Mouse (Mus musculus) heart, embryonic 12.5 days (tissue): ENCODE results near the gene Txndc17. TPM values are rescaled to one million over a fixed set of nuclear protein-coding genes. Genes with fewer than 3 reads are reported as not detected.
A peak's percentile ranks its signal among the peaks of the same experiment; 100 is the strongest.
"Not testable (repeated sequence)": the region's sequence is repeated elsewhere in the genome, so short reads cannot be mapped to it uniquely, and the experiment has no call there.

ENCODE experiments used
- ATAC-seq: fragments of 200-750 bp; cut with Nextera tagmentation; 2 replicates; pipeline ENCODE4 v1.8.0; 2017; ENCODE audit warnings: moderate TSS enrichment, moderate library complexity; ENCODE audit not compliant: insufficient number of reproducible peaks, low FRiP score
- H3K27ac ChIP-seq: fragments of 300-500 bp; sonication (generic); 2 replicates; pipeline ENCODE4 v1.5.1; 2016; ENCODE audit warnings: mild to moderate bottlenecking, moderate library complexity; ENCODE audit not compliant: poor library complexity, severe bottlenecking
- H3K27me3 ChIP-seq: fragments of 300-500 bp; sonication (generic); replicated peaks from 2 replicates; pipeline ENCODE4 v1.6.1; 2016; ENCODE audit warnings: mild to moderate bottlenecking, moderate library complexity
- H3K36me3 ChIP-seq: fragments of 300-500 bp; sonication (generic); 2 replicates; pipeline ENCODE4 v1.6.1; 2016; ENCODE audit warnings: mild to moderate bottlenecking, moderate library complexity
- H3K4me1 ChIP-seq: fragments of 300-500 bp; sonication (generic); replicated peaks from 2 replicates; pipeline ENCODE4 v1.6.1; 2016; ENCODE audit warnings: mild to moderate bottlenecking
- H3K4me2 ChIP-seq: fragments of 300-500 bp; sonication (generic); 2 replicates; pipeline ENCODE4 v1.6.1; 2016; ENCODE audit warnings: mild to moderate bottlenecking, moderate library complexity
- H3K4me3 ChIP-seq: fragments of 300-500 bp; sonication (generic); 2 replicates; pipeline ENCODE4 v1.5.1; 2016; ENCODE audit warnings: mild to moderate bottlenecking
- H3K9ac ChIP-seq: fragments of 300-500 bp; sonication (generic); 2 replicates; pipeline ENCODE4 v1.6.1; 2016; ENCODE audit warnings: mild to moderate bottlenecking, moderate library complexity
- H3K9me3 ChIP-seq: fragments of 300-500 bp; sonication (generic); replicated peaks from 2 replicates; pipeline ENCODE4 v1.6.1; 2016; ENCODE audit warnings: mild to moderate bottlenecking, moderate library complexity
- whole genome bisulfite sequencing: fragments of 180-500 bp; shearing (Covaris S2); methylation state at CpG from one replicate; pipeline ENCODE4 v1.1.7; 2016; 5-methylcytosine and 5-hydroxymethylcytosine counted together
- polyA plus RNA-seq: library from polyadenylated mRNA; unstranded; fragments of >200 nt; fragmentation: Nextera tagmentation; extraction: Ambion mirVana; gene quantifications from 2 replicates; pipeline ENCODE4 v1.2.1, GENCODE M21; 2016

Txndc17 gene
- polyA plus RNA-seq, result 138 and 141 TPM in 2 replicates

DNA sequence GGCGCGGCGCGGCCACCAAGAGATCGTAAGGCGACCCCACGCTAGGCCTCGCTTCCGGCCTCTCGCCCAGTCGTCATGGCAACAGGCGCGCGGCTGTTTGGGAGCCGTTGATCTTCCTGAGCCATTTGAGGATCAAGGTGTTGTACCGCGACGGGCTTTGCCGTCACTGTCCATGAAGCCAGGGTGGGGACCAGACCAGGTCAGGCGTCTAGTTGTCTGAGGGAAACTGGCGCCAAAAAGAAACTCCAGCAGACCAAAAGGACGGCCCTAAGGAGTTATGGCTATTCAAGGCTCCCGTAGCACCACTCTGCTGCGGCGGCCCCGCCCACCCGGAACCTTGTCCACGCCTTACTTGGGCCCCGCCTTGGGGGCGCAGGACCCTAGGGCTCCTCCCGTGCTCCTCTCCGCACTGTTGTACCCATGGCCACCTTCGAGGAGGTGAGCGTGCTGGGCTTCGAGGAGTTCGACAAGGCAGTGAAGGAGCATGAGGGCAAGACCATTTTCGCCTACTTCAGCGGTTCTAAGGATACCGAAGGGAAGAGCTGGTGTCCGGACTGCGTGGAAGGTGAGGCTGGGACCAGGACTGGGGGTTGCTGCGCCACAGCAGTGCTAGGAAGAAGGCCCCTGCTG lies at the start of gene Txndc17, which contains the start of gene 4933427D14Rik:
Gene Txndc17, plus strand, starts transcription at position 344 of the 630 bp plus-strand sequence.
Gene 4933427D14Rik, minus strand, starts transcription at position 256 of the 630 bp plus-strand sequence.
- Histone ChIP-seq H3K9ac (peak within 1 kb of the TSS; percentile 82), H3K27me3 (no peaks in the 10 kb centered on the region), H3K9me3 (no peaks in the 10 kb centered on the region), H3K27ac (peak within 1 kb of the TSS; percentile 5; the same call in 1 of the 2 replicates), H3K4me1 (peaks cover 14% of the 10 kb centered on the region), H3K4me2 (peak within 1 kb of the TSS; percentile 89), H3K4me3 (peak within 1 kb of the TSS; percentile 83), H3K36me3 (peaks cover 24% of the 10 kb centered on the region)
- under 1% methylated on average over 42 of the region's 42 CpGs for WGBS
- ATAC-seq, result peak; percentile 95

DNA sequence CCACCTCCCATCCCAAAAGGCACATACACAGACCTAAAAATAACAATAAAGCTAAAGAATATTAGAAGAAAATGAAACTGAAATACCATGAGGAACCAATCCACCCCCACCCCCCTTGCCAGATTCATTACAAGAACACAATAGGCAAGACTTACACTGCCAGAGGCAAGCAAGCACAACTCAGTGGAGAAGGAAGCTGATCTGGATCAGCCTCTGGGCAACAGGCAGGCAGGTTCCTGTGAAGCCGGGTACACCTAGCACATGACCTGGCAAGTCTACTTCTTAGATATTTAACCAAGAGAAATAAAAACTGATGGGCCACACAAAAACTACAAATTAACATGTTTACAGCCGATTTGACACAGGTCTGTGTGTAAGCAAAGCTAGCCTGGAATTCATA lies 44.1 kb upstream of the Txndc17 start:
- ATAC-seq, result no peak
- H3K27me3 ChIP-seq, result no peaks in the 10 kb centered on the region
- H3K4me1 ChIP-seq, result no peaks in the 10 kb centered on the region
- no peak overlapping the region for H3K4me3 ChIP-seq
- WGBS, result 85% methylated on average over 2 of the region's 2 CpGs
- H3K9ac ChIP-seq, result no peak overlapping the region
- no peak overlapping the region for H3K4me2 ChIP-seq
- H3K9me3 ChIP-seq, result no peaks in the 10 kb centered on the region
- H3K36me3 ChIP-seq, result peaks cover 64% of the 10 kb centered on the region
- H3K27ac ChIP-seq, result no peak overlapping the region

DNA sequence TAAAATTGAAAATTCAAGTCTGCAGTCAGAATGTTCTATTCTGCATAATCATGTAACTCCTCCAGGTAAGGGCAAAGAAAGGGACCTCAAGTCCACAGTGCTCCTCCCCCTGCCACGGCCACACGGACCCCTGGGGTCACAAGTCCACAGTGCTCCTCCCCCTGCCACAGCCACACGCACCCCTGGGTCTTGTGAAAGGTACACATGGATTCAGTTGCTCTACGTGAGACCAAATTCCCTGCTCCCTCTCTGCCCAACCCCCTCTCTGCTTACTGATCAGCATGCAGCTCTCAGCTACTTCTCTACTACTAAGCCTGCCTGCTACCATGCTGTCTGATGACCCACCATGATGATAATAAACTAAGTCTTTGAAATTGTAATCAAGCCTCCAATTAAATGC lies 37.5 kb upstream of the Txndc17 start:
- Histone ChIP-seq H3K4me2 (no peak overlapping the region), H3K36me3 (peaks cover 73% of the 10 kb centered on the region), H3K9me3 (no peaks in the 10 kb centered on the region), H3K27ac (no peak overlapping the region), H3K9ac (no peak overlapping the region), H3K4me1 (no peaks in the 10 kb centered on the region), H3K4me3 (no peak overlapping the region), H3K27me3 (no peaks in the 10 kb centered on the region)
- 90% methylated on average over 4 of the region's 4 CpGs for WGBS
- ATAC-seq, result no peak

DNA sequence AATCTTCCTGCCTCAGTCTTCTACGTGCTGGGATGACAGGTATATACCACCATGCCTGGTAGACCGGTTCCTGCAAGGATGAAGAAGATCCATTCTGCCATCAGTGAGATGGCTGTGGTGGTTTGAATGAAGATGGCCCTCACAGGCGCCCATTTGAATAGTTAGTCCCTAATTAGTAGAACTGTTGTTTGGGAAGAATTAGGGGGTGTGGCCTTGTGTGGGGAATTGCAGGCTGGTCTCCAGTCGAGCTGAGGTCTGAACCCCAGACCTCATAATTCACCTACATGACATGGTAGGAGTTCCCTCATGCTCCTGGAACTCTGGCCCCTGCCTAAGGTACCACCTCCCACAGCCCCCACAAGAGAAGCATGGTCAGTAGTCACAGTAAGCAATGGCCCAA lies 35.4 kb upstream of the Txndc17 start:
- not testable (repeated sequence) for H3K27ac ChIP-seq, H3K9me3 ChIP-seq, H3K4me3 ChIP-seq, H3K9ac ChIP-seq, H3K4me2 ChIP-seq, H3K4me1 ChIP-seq, H3K27me3 ChIP-seq, ATAC-seq
- 80% methylated on average over 4 of the region's 4 CpGs for WGBS
- peaks cover 71% of the 10 kb centered on the region for H3K36me3 ChIP-seq

DNA sequence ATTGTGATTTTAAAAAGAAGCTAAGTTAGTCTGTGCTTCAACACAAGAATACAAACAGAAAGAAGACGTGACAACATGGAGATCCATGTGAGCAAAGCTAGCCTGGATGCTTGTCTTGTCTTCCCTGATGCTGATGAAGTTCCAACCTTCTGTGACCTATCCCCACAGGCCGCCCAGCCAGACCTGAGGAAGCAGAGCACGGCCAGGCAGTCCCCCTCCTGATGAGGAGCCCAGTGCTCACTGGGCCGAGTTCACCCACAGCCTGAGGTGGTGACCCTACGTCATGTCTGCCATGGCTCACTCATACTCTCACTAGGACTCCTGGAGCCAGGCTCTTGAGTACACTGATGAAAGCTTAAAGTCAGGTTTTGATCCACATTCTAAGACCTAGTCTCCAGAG lies 33.8 kb upstream of the Txndc17 start:
- Histone ChIP-seq H3K27me3 (no peaks in the 10 kb centered on the region), H3K4me2 (no peak overlapping the region), H3K9me3 (no peaks in the 10 kb centered on the region), H3K4me3 (no peak overlapping the region), H3K4me1 (no peaks in the 10 kb centered on the region), H3K27ac (no peak overlapping the region), H3K36me3 (peaks cover 74% of the 10 kb centered on the region), H3K9ac (no peak overlapping the region)
- WGBS, result 79% methylated on average over 5 of the region's 5 CpGs
- no peak for ATAC-seq

DNA sequence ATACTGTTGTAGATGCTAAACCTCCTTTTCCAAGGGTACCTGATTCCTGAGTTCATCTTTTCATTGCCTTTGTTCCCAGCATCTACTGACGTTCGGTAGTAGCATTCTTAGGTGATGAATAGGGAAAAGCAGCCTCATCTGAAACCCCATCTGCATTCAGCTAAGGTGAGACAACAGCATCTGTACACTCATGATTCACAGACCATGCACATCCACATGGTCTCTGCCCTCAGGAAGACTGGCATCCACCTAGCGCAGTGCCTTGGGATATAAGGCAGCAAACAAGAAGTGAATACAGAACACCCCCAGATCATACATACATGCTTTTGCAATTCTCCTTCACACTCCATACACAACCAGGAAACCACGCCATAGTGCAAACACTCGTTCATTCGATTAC lies 32.6 kb upstream of the Txndc17 start:
- H3K27me3 ChIP-seq, result no peaks in the 10 kb centered on the region
- no peaks in the 10 kb centered on the region for H3K4me1 ChIP-seq
- H3K4me3 ChIP-seq, result no peak overlapping the region
- no peak overlapping the region for H3K27ac ChIP-seq
- no peak overlapping the region for H3K9ac ChIP-seq
- H3K36me3 ChIP-seq, result peaks cover 75% of the 10 kb centered on the region
- WGBS, result 90% methylated on average over 6 of the region's 6 CpGs
- no peak overlapping the region for H3K4me2 ChIP-seq
- no peaks in the 10 kb centered on the region for H3K9me3 ChIP-seq
- ATAC-seq, result no peak

DNA sequence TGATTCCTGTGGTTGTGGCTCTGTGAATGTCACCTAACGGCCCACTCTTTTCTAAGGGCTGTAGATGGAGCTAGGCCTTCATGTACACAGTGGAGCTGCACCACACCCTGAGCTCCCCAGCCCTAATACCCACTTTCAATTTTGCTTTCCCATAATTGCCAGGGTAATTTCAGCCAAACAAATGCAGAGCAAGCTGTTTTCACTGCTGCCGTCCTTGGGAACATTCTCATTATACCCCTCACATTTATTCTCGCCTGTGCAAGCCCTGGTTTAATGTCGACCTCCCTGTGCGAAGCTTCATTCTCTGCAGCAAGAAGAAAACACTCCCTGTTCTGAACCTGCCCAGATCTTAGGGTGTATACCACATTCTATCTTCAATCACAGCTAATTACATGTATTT lies 31.4 kb upstream of the Txndc17 start:
- WGBS, result 86% methylated on average over 5 of the region's 5 CpGs
- no peak overlapping the region for H3K4me2 ChIP-seq
- no peaks in the 10 kb centered on the region for H3K9me3 ChIP-seq
- no peak for ATAC-seq
- H3K27ac ChIP-seq, result no peak overlapping the region
- H3K9ac ChIP-seq, result no peak overlapping the region
- peaks cover 71% of the 10 kb centered on the region for H3K36me3 ChIP-seq
- no peaks in the 10 kb centered on the region for H3K27me3 ChIP-seq
- H3K4me3 ChIP-seq, result no peak overlapping the region
- no peaks in the 10 kb centered on the region for H3K4me1 ChIP-seq

DNA sequence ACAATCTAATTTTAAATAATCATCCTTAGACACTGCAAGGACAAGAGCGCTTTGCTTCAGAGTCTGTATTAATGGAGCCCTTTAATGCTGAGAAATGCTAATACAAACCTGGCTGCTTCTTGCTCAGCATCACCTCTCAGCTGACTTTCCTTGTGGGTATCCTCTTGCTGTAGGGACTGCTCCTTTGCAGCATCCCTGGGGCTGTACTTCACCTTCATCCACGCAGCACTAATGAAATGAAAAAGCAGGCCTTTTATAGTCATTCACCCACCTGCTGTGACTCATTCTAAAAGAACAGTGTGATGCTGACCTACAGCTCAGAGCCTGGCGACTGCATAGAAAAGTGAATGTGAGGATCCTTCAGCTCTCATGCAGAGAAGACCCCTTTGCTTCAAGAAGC lies 30.8 kb upstream of the Txndc17 start:
- no peak for ATAC-seq
- Histone ChIP-seq H3K27ac (no peak overlapping the region), H3K4me2 (no peak overlapping the region), H3K9me3 (no peaks in the 10 kb centered on the region), H3K36me3 (peaks cover 75% of the 10 kb centered on the region), H3K9ac (no peak overlapping the region), H3K4me1 (no peaks in the 10 kb centered on the region), H3K27me3 (no peaks in the 10 kb centered on the region), H3K4me3 (no peak overlapping the region)
- 68% methylated on average over 3 of the region's 3 CpGs for WGBS

DNA sequence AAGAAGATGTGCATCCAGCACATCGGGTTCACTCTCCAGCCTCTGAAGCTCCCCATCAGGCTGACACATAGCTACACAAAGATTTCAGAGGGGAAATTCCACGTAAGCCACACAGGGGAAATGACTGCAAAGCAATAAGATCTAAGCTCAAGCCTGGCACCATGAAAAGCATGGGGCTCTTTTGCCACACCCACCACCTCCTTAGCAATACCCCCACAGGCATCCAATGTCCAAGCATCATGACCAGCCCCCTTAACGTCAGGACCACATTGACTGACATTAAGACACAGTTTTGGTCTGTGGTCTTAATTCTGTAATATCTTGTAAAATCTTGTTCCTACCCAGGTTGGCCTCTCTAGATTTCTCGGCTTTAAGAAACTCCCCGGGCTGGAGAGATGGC lies 26.8 kb upstream of the Txndc17 start:
- peaks cover 51% of the 10 kb centered on the region for H3K36me3 ChIP-seq
- no peak for ATAC-seq
- 90% methylated on average over 5 of the region's 5 CpGs for WGBS

DNA sequence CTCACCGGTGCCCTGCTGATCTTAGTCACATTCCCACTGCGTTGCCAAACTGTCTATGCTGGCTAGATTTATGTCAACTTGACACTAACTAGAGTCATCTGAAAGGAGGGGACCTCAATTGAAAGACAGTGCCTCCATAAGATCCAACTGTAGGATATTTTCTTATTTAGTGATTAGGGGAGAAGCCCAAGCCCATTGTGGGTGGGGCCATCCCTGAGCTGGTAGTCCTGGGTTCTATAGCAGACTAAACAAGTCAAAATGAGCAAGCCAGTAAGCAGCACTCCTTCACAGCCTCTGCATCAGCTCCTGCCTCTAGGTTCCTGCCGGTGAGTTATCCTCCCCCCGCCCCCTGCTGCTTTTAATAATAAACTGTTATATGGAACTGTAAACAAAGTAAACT lies 26.2 kb upstream of the Txndc17 start:
- no peak overlapping the region for H3K4me3 ChIP-seq
- no peak overlapping the region for H3K27ac ChIP-seq
- no peak overlapping the region for H3K9ac ChIP-seq
- H3K4me1 ChIP-seq, result 0 out of 2 replicates have a peak, but pooled peaks cover 3% of the 10 kb centered on the region
- no peaks in the 10 kb centered on the region for H3K9me3 ChIP-seq
- WGBS, result 84% methylated on average over 4 of the region's 4 CpGs
- ATAC-seq, result no peak
- H3K4me2 ChIP-seq, result no peak overlapping the region
- peaks cover 49% of the 10 kb centered on the region for H3K36me3 ChIP-seq
- H3K27me3 ChIP-seq, result no peaks in the 10 kb centered on the region

More for the DNA sequence above, 26.8 kb upstream of the Txndc17 start:
- Histone ChIP-seq H3K9me3 (no peaks in the 10 kb centered on the region), H3K4me2 (no peak overlapping the region), H3K4me1 (0 out of 2 replicates have a peak, but pooled peaks cover 3% of the 10 kb centered on the region), H3K27me3 (no peaks in the 10 kb centered on the region), H3K4me3 (no peak overlapping the region), H3K9ac (no peak overlapping the region), H3K27ac (no peak overlapping the region)

DNA sequence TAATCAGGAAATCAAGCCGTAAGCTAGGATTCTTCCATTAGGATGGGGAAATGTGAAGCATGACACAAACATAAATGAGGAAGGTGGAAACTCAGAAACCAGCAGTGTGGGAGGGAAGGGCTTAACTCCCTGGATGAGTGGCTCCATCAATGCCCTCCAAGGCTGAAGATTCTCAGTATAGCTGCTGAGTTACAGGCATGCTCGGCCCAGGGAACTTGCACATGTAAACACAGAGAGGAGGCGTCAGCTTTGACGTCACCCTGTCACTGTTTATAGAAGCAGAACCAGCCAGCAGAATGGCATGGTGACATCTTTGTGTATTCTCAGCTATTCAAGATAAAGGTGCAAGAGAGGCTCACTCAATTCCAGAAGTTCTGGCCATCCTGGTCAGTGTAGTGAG lies 23.1 kb upstream of the Txndc17 start:
- Histone ChIP-seq H3K9me3 (no peaks in the 10 kb centered on the region), H3K27ac (no peak overlapping the region), H3K27me3 (no peaks in the 10 kb centered on the region), H3K4me3 (no peak overlapping the region), H3K4me1 (0 out of 2 replicates have a peak, but pooled peaks cover 3% of the 10 kb centered on the region), H3K36me3 (peaks cover 40% of the 10 kb centered on the region), H3K4me2 (no peak overlapping the region), H3K9ac (no peak overlapping the region)
- 60% methylated on average over 4 of the region's 4 CpGs for WGBS
- ATAC-seq, result no peak

DNA sequence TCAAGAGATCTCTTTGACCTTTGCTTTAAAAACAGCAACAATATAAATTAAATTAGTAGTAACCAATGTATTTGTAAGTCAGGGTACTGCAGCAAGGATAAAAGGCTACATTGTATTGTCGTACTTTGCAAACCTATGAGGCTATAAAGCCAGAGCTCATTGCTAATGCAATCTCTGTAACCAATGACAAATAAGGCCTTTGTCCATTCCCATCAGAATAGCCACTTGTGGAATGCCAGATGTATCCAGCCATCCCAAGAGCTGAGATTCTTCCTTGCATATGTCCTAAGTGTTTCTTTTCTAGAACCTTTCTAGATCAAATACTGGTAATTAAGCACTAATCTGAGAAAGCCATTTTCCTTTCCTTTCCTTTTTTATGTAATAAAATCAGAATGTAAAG lies 16.5 kb upstream of the Txndc17 start:
- Histone ChIP-seq H3K9ac (no peak overlapping the region), H3K9me3 (no peaks in the 10 kb centered on the region), H3K4me3 (no peak overlapping the region), H3K36me3 (peaks cover 38% of the 10 kb centered on the region), H3K27ac (no peak overlapping the region), H3K27me3 (no peaks in the 10 kb centered on the region), H3K4me2 (no peak overlapping the region), H3K4me1 (no peaks in the 10 kb centered on the region)
- 89% methylated on average over 1 of the region's 1 CpGs for WGBS
- ATAC-seq, result no peak
